Mouse (Mus musculus) kidney, postnatal 0 days (tissue): Measurements from ENCODE around the gene Aqp8. TPM values are rescaled to one million over a fixed set of nuclear protein-coding genes. Genes with fewer than 3 reads are reported as not detected.
A peak's percentile ranks its signal among the peaks of the same experiment; 100 is the strongest.

Experiments
- ATAC-seq: fragments of 200-750 bp; cut with Nextera tagmentation; replicated peaks from 2 replicates; pipeline ENCODE4 v1.8.0; 2017; ENCODE audit warnings: low read depth, moderate number of reproducible peaks, moderate TSS enrichment, moderate library complexity; ENCODE audit not compliant: low FRiP score
- DNase-seq: peaks from one replicate; pipeline ENCODE4 v3.0.0-alpha.2; 2016; ENCODE audit warnings: low spot score
- H3K27ac ChIP-seq: fragments of 300-500 bp; sonication (generic); 2 replicates; pipeline ENCODE4 v1.5.1; 2014; ENCODE audit warnings: mild to moderate bottlenecking
- H3K27me3 ChIP-seq: fragments of 300-500 bp; sonication (generic); 2 replicates; pipeline ENCODE4 v1.6.1; 2014; ENCODE audit warnings: low read length, mixed read lengths; ENCODE audit not compliant: insufficient read depth
- H3K36me3 ChIP-seq: fragments of 300-500 bp; sonication (generic); 2 replicates; pipeline ENCODE4 v1.6.1; 2014; ENCODE audit warnings: low read length, mixed read lengths; ENCODE audit not compliant: insufficient read depth
- H3K4me1 ChIP-seq: fragments of 300-500 bp; sonication (generic); replicated peaks from 2 replicates; pipeline ENCODE4 v1.6.1; 2014; ENCODE audit warnings: antibody characterized with exemption, low read length, mixed read lengths; ENCODE audit not compliant: insufficient read depth
- H3K4me2 ChIP-seq: fragments of 300-500 bp; sonication (generic); 2 replicates; pipeline ENCODE4 v1.6.1; 2014; ENCODE audit warnings: mild to moderate bottlenecking, low read length, moderate library complexity, mixed read lengths
- H3K4me3 ChIP-seq: fragments of 300-500 bp; sonication (generic); replicated peaks from 2 replicates; pipeline ENCODE4 v1.5.1; 2014; ENCODE audit warnings: low read depth, low read length
- H3K9ac ChIP-seq: fragments of 300-500 bp; sonication (generic); 2 replicates; pipeline ENCODE4 v1.6.1; 2014; ENCODE audit warnings: low read depth, low read length
- H3K9me3 ChIP-seq: fragments of 300-500 bp; sonication (generic); replicated peaks from 2 replicates; pipeline ENCODE4 v1.6.1; 2016; ENCODE audit warnings: low read length, inconsistent platforms, mixed read lengths
- CTCF ChIP-seq: IDR thresholded peaks from 2 replicates; pipeline ENCODE4 v1.5.1; 2016; ENCODE audit warnings: antibody characterized with exemption, low read depth, mild to moderate bottlenecking, moderate library complexity
- WGBS: fragments of 180-500 bp; shearing (Covaris S2); extraction: QIAGEN DNeasy Blood & Tissue Kit; methylation state at CpG from one replicate; pipeline ENCODE4 v1.1.7; 2014; 5-methylcytosine and 5-hydroxymethylcytosine counted together
- polyA plus RNA-seq: library from polyadenylated mRNA; unstranded; fragments of >200 nt; fragmentation: Nextera tagmentation; extraction: Ambion mirVana; gene quantifications from 2 replicates; pipeline ENCODE4 v1.2.1, GENCODE M21; 2015

Aqp8 gene
- polyA plus RNA-seq, 1 experiment from 2014 or later, result 0.99 TPM

DNA sequence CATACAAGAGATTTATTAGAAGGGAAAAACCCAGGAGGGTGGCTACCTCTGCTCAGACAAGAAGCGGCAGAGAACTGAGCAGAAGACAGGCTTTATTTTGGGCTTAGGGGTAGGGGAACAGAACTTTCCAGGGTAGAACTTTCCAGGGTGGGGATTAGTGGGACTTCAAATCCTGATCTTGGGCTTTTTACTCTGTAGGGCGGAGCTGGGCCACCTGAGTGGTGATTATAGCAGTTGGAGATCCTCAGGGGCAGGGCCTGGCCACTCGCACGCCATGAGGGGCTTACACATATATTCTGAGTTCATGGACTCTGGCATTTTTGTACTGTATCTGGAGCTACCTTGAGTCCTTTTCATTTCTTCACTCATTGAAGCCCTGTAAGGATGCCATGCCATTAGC is 775 bp upstream of the Aqp8 start:
- DNase-seq, result no peak
- Histone ChIP-seq H3K4me2 (no peak overlapping the region), H3K36me3 (no peaks in the 10 kb centered on the region), H3K4me1 (no peaks in the 10 kb centered on the region), H3K27ac (no peak overlapping the region), H3K9ac (no peak overlapping the region), H3K27me3 (no peaks in the 10 kb centered on the region), H3K4me3 (no peak overlapping the region), H3K9me3 (no peaks in the 10 kb centered on the region)
- ATAC-seq, result no peak
- no peak for TF ChIP-seq CTCF
- WGBS, result 91% methylated on average over 4 of the region's 4 CpGs

DNA sequence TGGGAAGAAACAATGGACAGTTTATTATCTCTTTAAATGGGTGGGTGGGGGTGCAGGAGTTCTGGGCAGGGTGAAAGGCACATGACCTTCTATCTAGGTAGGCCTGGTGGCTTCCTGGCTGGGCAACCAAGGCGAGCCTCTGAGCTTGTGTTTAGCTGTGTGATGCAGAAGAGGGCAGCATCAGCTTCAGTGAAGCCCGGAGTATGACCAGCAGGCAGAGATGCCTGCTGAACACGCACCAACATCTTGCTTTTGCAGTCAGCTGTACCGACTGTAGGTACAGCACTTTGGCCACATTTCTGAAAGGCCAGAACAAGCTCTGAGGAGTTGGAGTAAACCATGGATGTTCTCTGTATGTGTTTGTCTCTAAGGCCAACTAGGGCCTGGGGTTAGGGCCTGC is 1.5 kb downstream of the Aqp8 start:
- H3K36me3 ChIP-seq, result no peaks in the 10 kb centered on the region
- H3K27me3 ChIP-seq, result no peaks in the 10 kb centered on the region
- no peak overlapping the region for H3K27ac ChIP-seq
- ATAC-seq, result no peak
- no peak for DNase-seq
- no peak overlapping the region for H3K4me3 ChIP-seq
- no peaks in the 10 kb centered on the region for H3K4me1 ChIP-seq
- no peak overlapping the region for H3K4me2 ChIP-seq
- no peaks in the 10 kb centered on the region for H3K9me3 ChIP-seq
- no peak overlapping the region for H3K9ac ChIP-seq
- no peak for TF ChIP-seq CTCF
- 81% methylated on average over 4 of the region's 4 CpGs for WGBS

DNA sequence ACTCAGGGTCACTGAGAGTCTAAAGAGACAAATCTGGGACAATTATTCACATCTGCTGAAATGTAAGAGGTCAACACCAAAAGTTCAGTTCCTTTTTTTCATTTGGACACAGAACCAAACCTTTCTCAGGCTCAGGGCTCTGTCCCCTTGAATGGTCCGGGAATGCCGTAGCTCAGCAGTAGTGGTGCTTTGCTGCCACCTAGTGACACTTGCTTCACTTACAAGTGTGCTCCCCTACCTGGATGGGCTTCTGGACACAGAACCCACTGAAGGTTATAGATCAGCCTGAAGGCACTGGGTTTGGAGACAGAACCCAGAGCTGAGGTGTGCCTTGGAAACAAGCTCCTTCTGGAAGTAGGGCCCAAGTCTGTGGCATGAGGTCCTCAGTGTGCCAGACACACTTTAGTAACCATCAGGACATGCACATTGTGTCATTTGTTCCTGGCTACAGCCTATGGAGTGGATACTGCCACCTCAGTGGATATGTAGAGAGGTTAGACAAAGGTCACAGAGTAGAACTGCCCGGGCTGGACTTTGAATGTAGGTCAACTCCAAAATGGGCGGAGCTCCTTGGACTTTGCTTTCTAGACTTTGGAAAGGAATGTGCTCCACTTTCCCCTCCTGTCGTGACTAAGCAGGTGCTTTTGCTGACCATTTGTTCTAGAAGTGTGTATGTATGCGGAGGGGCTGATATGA is 3.7 kb downstream of the Aqp8 start:
- H3K36me3 ChIP-seq, result no peaks in the 10 kb centered on the region
- peak; percentile 86 for DNase-seq
- TF ChIP-seq CTCF, result peak; percentile 97
- no peaks in the 10 kb centered on the region for H3K27me3 ChIP-seq
- WGBS, result 31% methylated on average over 6 of the region's 6 CpGs
- no peak overlapping the region for H3K27ac ChIP-seq
- H3K4me2 ChIP-seq, result no peak overlapping the region
- ATAC-seq, result peak; percentile 75
- H3K4me3 ChIP-seq, result no peak overlapping the region
- no peak overlapping the region for H3K9ac ChIP-seq
- no peaks in the 10 kb centered on the region for H3K9me3 ChIP-seq
- H3K4me1 ChIP-seq, result no peaks in the 10 kb centered on the region

DNA sequence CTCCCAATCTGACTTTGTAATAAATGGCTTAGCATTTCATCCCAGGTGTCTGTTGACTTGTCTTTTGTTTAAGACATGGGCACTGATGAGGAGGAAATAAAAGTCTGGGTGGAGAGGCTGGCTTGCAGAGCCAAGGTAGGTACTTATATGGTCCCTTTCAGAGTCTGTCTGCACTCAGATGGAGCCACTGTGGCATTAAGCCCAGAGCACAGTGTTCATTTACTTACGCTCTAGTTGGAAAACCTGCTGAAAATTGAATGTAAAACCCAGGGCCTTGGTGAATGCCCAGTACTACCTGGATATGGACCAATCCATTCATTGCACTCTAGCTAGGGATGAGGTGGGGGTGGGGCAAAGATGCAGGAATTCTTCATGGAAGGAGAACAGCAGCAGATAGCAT is 5.9 kb downstream of the Aqp8 start:
- Histone ChIP-seq H3K36me3 (no peaks in the 10 kb centered on the region), H3K4me3 (no peak overlapping the region), H3K4me2 (no peak overlapping the region), H3K9me3 (no peaks in the 10 kb centered on the region), H3K9ac (no peak overlapping the region), H3K27me3 (no peaks in the 10 kb centered on the region), H3K27ac (no peak overlapping the region), H3K4me1 (no peaks in the 10 kb centered on the region)
- TF ChIP-seq CTCF, result no peak
- DNase-seq, result no peak
- ATAC-seq, result no peak
- WGBS, result 100% methylated on average over 1 of the region's 1 CpGs

DNA sequence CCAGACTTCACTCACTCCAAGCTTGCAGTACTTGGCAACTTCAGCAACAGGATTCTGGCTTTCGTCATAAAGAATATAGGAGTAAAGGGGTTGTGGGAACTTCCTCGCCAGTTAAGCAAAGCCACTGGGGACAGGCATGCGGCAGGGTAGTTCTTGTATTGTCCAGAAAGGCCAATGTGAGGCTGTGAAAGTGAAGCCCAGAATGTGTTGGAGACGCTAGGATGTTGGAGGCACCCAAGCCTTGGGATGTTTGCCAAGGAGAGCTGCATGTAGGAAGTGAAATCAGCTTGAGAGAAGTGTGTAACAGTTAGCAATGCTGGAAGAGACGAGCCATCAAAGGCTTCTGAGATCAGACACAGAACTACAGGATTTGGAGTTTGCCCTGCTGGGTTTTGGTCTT is 25.6 kb downstream of the Aqp8 start:
- no peak for ATAC-seq
- H3K4me3 ChIP-seq, result no peak overlapping the region
- WGBS, result 65% methylated on average over 5 of the region's 5 CpGs
- no peak for TF ChIP-seq CTCF
- H3K9me3 ChIP-seq, result no peaks in the 10 kb centered on the region
- H3K36me3 ChIP-seq, result no peaks in the 10 kb centered on the region
- H3K4me1 ChIP-seq, result no peaks in the 10 kb centered on the region
- H3K27me3 ChIP-seq, result no peaks in the 10 kb centered on the region
- DNase-seq, result peak; percentile 10
- no peak overlapping the region for H3K9ac ChIP-seq
- no peak overlapping the region for H3K27ac ChIP-seq
- H3K4me2 ChIP-seq, result 0 out of 2 replicates have a peak overlapping the region, but pooled peaks have one; percentile 4

DNA sequence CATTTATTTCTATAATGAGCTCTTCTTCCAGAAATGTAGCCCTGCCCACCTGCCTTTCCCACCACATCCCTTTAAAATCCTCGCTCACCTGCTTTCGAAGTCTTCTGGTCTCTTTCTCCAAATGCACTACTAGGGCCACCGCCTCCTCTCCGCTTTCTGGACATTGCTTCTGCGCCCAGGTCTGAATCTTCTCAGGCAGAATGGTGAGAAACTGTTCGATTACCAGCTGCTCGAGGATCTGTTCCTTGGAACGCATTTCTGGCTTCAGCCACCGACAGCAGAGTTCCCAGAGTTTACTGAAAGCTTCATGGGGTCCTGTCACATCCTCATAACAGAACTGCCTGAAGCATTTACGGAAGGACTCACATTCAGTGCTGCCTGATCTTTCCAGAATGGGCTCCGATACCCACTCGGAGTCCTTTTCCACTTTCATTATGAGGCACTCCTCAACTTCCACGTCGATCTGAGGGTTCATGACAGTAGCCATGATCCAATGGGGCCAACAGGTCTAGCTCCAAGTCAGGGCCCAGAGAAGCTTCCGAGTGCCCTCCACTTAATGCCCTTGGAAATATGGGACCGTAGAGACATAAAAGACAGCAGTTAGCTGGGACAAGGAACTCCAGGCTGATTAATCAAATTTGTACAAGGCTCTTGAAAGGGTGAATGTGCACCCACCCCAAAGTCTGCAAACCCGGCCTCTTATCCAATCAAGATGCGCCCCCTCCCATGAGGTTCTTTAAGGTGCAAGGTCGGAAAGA is 37.6 kb downstream of the Aqp8 start:
- no peak for DNase-seq
- Histone ChIP-seq H3K4me1 (no peaks in the 10 kb centered on the region), H3K9me3 (no peaks in the 10 kb centered on the region), H3K4me2 (peak overlapping the region; percentile 96), H3K27ac (no peak overlapping the region), H3K36me3 (peaks cover 4% of the 10 kb centered on the region; the same call in 1 of the 2 replicates), H3K9ac (peak overlapping the region; percentile 59), H3K4me3 (peak overlapping the region; percentile 52), H3K27me3 (no peaks in the 10 kb centered on the region)
- 35% methylated on average over 19 of the region's 19 CpGs for WGBS
- no peak for TF ChIP-seq CTCF
- ATAC-seq, result no peak
